Mouse (Mus musculus) effector memory CD4-positive, alpha-beta T cell, adult 7 months (primary cell): Measurements from ENCODE around the gene Ptprk. TPM values are rescaled to one million over a fixed set of nuclear protein-coding genes. Genes with fewer than 3 reads are reported as not detected.

ENCODE experiments used
- polyA plus RNA-seq: library from polyadenylated mRNA; unstranded; fragments of 100-300 nt; shearing (Covaris generic); gene quantifications from one replicate; pipeline ENCODE4 v1.2.1, GENCODE M21; 2017

Ptprk gene
- 1.8 TPM for polyA plus RNA-seq

GRCm38 (mm10) chr10:28074653-28075451, at the start of gene Ptprk:
Gene Ptprk (plus strand): TSS chr10:28074820.

